Mouse (Mus musculus): ENCODE measurements around the gene Cd2bp2.

Cd2bp2 gene

DNA sequence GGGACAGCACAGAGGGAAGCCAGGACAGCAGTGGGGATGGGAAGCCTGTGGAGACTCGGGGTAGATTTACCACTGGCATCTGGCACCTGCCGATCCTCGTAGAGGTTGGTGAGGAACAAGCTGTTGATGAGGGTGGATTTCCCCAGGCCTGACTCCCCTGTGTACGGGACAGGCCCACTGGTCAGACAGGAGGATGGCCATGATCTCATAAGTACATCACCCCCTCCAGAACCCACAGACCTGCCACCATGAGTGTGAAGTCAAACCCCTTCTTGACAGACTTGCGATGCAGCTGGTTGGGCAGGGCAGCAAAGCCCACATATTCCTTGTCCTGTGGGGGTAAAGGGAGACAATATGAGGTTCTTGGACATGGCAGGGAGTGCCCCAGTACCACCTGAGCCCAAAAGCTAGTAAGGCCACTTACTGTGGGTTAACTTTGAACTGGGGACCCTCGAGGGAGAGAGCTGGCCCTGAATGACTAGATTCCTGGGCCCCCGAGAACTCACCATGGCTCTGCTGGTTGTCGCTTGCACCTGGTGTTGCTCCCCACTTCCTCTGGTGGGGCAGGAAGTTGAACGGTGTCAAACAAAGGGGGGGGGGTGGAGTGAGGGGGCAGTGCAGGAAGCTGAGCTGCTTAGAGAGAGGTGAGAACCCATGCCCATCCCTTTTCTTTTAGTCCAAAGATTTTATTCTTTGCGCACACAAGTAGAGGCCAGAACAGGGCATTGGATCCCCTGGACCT is 22.2 kb upstream of the Cd2bp2 start:
- DNase-seq (ENCODE audit: low spot score in 2 of 2), result peak; percentile 58 to 65

DNA sequence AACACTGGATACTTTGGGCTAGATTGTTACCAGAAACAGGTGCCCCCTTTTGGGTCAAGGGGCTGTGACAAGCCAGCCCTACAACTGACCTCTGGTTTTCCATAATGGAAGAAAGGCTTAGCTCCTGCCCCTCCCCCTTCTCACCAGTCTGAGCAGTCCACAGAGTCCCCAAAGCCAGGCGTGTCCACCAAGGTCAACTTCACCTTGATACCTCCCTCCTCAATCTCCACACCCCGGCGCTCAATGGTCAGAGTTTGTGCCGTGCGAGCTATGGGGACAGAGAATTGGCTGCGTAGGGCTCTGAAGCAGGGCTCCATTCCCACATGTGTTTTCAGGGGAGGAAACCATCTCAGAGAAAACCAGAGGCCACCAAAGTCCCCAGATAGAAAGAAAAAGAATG is 21.6 kb upstream of the Cd2bp2 start:
- DNase-seq (ENCODE audit: low spot score in 2 of 2), result no peak

DNA sequence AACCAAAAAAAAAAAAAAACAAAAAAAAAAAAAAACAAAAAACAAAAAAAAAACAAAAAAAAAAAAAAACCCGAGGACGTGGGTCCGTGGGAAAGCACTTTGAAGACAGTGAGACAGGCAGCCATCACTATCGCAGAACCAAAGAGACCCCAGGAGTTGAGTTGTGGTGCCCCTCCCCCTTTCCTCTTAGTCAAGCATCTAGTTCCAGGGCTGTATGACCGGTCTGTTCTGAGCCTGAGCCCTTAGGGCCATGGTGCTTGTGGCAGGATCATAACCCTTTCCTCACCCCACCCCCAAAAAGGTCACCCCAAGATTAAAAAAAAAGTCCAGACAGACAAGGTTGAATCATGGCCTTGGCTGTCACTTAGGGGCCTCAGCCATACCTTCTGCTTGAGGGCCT is 20.5 kb upstream of the Cd2bp2 start:
- no peak for DNase-seq (ENCODE audit: low spot score in 2 of 2)

DNA sequence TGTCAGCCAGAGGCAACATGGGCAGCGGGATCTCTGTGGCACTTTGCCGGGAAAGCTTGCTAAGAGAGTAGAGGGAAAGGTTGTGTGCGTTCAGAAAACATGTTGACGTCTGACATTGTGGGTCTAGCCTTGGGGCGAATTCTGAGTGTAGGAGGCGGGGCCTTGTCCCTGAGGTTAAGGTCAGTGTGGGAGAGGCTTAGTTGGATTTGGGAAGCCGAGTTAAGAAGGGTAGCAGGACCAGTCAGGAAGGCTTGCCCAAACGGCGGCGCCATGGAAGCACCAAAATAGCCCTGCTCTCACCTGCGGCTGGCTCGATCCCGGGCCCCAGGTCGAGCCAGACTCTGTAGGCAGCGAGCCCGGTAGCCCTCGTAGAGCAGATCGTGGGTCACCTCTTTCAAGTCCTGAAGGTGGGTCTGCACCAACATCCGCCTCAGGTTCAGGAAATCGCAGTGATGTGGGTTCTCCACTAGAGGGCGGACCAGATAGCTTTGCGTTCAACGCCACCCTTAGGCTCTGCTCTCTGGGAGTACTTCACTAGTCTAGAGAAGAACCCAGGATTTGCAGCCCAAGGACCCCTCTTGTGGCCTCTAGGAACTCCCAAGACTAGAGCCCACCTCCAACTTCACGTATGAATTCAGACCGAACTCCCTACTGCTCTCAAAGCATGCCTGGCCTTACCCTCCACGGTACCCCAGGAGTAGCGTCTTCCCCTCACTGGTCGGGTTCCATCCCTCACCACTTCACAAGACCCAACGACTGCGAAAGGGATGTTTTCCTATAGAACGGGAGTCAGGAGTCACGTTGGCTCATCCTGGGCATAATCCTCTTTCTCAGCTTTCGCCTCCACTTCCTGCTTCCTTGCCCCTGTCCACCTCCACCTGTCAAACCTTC is 19.4 kb upstream of the Cd2bp2 start:
- DNase-seq (ENCODE audit: low spot score in 2 of 2), result peak; percentile 59 to 76

DNA sequence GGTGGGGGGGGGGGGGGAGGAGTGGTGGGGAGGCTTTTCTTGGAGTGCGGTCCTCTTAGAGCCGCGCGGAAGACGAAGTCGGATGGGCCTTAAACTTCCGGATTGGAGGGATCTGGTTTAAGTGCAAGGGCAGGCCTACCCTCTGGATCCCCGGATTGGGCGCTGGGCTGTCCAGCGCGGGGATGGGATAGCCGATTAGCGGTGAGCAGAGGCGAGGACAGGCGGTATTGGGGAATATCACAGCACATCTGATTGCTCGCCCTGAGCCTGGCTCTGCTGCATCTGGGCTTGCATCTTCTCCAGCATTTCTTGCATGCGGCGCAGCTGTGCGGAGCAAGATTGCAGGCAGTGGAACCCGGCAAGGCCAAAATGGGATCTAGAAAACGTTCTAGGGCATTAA is 18.7 kb upstream of the Cd2bp2 start:
- DNase-seq (ENCODE audit: low spot score in 2 of 2), result no peak

DNA sequence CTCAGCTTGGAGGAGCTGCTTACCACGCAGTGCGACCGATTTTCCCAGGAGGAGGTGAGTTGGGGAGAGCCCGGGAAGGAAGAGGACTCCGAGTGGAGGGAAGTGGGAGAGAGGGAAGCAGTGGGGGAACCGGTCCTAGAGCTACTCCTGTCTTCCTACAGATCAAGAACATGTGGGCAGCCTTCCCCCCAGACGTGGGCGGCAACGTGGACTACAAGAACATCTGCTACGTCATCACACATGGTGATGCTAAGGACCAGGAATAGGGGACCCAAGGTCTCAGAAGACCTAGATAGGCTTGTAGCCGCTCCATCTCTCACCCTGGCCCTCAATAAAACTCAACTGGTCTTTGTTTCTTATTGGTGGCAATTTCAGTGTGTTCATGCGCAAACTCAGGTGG is 18.1 kb upstream of the Cd2bp2 start:
- no peak for DNase-seq (ENCODE audit: low spot score in 2 of 2)

DNA sequence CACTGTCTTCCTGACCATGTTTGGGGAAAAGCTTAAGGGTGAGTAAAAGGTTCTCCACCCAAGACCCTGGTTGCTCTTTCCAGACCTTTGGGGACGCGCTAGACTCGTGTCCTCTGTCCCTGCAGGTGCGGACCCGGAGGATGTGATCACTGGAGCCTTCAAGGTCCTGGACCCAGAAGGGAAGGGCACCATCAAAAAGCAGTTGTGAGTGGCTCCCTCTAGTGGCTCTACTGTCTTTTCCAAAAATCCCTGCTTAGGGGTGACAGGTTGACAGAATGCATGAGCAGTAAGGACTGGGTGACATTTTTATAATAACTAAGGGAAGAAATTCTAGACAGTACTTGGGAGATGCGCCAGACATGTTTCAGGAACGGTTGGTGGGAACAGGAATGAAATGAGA is 17.6 kb upstream of the Cd2bp2 start:
- peak in 1 of 2 experiments; percentile 64 for DNase-seq (ENCODE audit: low spot score in 2 of 2)

DNA sequence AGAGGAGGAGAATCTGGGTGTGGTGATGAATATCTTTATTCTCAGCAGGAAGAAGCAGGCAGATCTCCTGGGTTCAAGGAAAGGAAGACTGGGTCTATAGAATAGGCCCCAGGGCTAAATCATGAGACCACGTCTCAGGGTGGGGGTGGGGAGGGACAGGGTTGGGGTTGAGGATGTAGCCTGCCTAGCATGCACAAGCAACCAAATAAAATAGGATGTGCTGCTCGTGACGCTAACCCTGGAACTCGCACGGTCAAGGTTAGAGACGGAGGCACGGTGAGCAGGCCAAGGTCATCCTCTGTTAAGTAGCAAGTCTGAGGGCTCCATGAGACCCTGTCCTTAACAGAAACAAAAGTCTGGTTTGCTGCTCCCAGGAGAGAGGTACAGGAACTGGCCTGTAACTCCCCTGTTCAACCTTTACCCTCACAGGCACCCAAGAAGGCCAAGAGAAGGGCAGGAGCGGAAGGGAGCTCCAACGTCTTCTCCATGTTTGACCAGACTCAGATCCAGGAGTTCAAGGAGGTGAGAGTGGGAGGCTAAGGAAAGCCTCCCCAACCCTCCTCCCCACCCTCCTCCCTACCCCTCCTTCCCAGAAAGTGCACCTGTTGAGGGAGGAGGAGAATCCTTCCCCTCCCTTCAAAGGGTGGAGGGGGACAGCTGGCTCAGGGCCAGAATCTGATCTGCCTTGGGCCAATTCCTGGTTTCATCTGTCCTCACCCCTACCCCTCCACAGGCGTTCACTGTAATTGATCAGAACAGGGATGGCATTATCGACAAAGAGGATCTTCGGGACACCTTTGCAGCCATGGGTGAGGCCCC is 16.8 kb upstream of the Cd2bp2 start:
- no peak for DNase-seq (ENCODE audit: low spot score in 2 of 2)

DNA sequence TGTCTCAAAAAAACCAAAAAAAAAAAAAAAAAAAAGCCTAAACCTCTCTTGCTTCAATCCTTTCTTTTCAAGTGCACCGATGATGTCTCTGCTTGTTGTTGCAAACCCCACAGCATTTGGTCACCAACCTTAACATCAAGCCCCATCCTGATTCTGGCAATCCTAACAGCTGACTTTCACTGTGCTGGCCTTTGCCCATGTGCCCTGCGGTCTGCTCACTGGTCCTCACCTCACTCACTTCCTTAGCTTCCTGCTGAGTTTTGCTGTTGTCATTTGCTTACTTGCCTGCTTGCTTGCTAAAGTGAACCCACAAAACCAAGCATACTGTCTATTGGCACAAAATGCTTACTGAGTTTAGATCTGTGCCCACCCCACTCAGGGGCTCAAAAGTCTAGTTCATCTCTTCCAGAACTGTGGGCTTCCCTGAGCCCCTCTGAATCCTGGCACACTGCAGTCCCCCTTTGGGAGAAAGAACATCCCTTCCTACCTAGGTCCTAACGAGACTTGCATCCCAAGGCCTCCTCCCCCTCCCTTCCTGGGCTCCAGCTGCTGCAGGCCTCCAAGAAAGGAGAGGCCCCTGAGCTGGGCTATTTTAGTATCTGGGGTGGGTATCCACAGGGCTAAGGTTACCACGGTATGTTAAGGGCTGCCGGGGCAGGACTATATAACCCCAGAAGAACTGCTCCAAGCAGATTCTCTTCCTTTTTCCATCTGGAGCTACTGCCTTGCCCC is 15.3 kb upstream of the Cd2bp2 start:
- no peak for DNase-seq (ENCODE audit: low spot score in 2 of 2)

DNA sequence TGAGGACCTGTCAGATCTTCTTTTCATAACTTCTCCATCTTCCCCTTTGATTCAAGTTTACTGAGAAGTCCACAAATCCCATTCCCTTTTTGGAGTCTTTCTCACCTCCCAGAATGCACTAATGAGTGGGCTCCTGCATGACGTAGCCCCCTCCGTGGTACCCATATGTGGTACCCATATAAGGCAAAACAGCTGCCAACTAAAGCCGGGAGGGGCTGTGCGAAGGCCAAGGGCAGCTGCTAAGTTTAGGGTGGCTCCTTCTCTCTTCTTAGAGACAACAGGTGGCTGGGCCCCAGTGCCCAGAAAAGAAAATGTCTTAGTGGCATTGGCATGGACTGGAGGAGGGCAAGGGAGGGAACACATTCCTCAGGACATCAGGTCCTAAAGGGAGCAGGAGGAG is 14.4 kb upstream of the Cd2bp2 start:
- DNase-seq (ENCODE audit: low spot score in 2 of 2), result no peak

DNA sequence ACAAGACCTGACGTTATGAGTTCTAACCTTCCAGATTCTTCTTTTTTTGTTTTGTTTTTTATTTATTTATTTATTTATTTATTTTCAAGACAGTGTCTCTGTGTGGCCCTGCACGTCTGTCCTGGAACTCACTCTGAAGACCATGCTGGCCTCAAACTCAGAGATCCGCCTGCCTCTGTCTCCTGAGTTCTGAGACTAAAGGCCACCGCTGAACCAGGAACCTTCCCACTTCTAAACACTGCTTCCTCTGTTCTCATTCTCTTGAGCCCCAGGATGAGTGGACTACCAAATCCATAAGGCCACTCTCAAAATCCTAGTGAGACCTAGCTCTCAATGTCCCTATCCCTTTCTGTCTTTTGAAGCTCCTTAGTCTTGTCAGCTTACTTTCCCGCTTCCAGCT is 14.0 kb upstream of the Cd2bp2 start:
- no peak for DNase-seq (ENCODE audit: low spot score in 2 of 2)

DNA sequence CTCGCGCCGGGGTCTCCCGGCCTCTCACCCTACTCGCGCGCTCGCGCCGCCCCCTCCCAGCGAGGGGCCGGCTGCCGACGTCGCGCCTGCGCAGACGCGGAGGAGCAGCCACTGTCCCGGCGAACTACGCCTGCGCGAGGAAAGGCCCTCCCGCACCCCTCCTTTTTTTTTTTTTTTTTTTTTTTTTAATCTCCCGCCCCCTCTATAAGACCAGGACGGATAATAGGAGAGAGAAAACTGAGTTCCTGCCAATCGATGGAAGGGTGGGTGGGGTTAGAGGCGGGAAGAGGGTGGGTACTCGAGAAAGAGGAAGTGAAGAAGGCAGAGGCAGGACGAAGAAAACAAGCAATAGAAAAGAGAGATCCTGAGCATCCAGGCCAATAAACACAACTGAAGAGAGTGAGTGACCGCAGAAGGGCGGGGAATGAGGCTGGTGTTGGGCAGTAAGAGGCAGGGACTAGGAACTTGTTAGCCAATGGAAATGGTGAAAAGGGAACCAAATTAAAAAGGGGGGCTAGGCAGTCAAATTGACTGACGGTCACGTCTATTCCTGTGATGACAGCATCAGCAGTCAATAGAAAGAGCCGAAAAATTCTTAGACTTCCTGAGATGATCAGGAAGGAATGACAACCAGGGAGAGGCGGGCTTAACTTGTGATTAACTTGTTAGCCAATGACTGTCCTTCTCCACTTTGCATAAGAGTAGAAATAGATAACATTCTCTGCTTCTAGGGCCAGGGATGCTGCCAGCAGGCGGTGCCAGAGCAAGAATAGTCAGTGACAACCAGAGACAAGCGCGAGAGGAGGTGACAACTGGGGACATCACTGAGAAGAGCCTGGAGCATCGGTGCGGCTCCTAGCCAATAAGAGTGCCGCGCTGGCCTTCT is 12.9 kb upstream of the Cd2bp2 start, which contains the start of gene Mylpf:
Mylpf (plus strand) TSS at position 338 of the 886 bp plus-strand sequence.
- DNase-seq (ENCODE audit: low spot score in 2 of 2), result peak; percentile 87 to 93

DNA sequence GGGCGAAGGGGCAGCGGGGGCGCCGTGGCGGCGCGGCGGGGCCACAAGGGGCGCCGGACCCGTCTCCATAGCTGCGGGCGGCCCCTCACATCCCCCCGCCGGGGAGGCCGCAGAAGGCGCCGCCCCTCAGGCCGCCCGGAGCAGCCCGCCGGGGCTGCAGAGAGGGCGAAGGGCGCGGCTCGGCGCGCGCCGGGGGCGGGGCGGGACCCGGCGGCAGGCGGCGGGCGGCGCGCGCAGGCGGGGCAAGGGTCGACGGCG is 12.4 kb upstream of the Cd2bp2 start, which contains the start of gene Tbc1d10b:
Tbc1d10b (minus strand) TSS at position 174 of the 258 bp plus-strand sequence.
- DNase-seq (ENCODE audit: low spot score in 2 of 2), result no peak

DNA sequence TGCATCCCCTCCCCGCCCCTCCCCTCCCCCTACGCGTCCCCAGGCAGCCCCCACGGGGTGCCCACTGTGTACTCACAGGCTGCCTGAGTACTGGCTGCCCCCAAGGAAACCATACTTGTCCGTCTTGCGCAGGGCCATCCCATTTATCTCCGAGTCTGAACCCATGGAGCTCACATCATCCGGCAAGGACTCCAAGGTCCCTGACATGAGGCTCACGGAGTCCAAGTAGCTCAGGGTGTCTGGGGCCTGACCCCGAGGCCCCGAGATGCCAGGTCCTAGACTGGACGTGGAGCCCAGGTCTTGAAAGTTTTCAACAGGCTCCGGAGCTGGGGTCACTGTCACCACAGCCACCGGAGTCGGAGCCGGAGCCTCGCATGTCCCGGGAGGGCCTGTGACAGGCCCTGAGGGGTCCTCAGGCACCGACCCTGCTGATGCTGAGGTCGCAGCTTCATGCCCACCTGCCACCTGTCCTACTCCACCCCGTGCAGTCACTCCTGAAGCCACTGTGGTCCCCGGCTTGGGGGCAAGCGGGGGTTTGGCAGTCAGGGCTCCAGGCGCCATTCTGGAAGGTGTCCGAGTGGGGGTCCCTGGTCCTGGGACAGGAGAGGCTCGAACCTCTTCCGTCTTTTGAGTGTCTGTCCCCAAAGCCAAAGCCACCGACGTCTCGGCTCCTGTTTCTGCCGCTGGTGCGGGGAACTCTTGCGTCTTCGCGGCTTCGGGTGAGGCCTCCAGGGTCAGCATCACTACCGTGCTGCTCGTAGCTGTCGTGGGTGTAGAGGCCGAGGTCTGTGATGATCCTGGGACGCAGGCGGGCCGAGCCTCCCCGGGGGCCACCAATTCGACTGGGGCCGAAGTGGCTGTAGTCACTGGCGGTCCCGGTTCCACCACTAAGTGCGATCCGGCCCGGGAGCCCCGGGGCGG is 11.8 kb upstream of the Cd2bp2 start:
- peak; percentile 67 to 72 for DNase-seq (ENCODE audit: low spot score in 2 of 2)

DNA sequence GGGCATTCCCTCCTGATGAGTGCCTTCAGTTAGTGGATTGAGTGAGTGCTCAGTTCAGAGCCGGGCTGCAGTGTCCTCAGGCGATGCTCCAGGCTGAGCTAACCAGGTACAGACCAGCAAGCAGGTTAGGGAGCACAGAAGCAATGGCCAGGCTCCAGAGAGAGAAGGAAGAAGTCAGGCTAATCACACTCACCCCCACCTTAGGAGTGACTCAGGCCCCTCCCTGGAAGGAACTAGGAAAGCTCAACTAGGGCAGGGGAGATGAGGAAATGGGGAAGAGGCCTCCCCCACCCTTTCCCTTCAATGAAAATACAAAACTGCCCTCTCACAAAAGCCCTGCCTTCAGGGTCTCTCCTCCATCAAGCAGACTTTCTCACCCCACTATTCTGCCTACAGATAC is 10.8 kb upstream of the Cd2bp2 start:
- no peak for DNase-seq (ENCODE audit: low spot score in 2 of 2)

DNA sequence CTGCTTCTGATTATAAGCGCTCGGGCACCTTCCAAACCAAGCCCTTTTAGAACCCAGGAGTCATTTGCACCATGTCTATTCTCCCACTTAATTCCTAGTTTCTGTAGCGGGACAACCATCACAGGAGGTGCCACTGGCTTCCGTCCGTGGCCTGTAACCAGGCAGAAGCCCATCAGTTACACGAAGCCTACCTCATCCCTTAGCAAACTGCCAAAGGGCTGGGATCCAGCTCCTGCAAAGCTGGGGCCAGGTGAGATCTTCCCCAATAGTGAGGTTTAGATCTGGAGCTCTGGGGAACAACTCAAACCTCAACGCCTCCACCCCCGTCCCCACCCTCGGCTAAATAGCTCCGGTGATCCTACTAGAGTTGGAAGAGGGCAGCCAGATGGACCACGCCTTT is 634 bp upstream of the Cd2bp2 start:
- peak in 1 of 2 experiments; percentile 24 for DNase-seq (ENCODE audit: low spot score in 2 of 2)

DNA sequence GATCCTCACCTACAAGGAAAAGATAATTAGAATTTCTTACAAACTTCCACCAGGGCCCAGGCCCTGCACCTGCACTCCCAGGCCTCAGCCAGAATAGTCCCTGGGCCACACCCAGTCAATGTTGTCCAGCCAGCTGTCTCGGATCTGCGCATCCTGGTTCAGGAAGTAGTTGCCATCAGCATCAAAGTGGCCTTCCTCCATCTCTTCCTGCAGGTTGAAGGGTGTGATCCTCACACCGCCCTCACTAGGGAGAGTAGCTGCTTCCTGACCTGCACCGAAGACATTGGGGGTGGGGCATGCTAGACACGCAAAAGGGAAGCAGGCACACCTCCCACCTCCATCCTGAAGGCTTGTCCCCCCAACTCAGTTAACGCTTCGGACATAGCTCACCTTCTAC is 1.2 kb downstream of the Cd2bp2 start:
- peak in 1 of 2 experiments; percentile 4 for DNase-seq (ENCODE audit: low spot score in 2 of 2)

DNA sequence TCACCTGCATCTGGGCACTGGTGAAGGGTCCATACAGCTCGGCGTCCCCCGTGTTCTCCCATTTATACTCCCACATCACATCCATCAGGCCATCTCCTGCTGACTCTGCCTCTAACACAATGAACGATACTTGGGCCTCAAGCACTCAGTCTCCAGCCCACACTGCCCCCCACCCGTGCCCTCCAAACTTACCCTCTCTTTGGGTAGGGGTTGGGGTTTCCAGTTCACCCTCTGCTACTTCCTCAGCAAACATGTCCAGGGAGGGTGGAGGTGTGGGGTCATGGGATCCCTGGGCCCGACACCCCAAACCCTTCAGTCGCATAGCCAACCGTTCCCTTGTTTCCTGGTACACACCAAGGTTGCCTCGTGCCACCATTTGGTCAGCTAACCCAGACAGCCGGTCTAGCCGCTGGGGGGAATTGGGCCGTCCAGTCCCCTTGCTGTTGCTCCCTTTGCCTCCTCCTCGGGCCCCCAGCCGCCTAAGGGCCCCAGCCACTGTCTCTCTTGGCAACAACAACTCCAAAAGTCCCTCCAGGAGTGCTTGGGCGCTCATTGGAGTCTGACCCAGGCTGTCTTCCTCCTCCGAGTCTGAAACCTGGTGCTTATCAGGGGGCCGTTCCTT is 1.7 kb downstream of the Cd2bp2 start:
- DNase-seq (ENCODE audit: low spot score in 2 of 2), result peak in 1 of 2 experiments; percentile 7

DNA sequence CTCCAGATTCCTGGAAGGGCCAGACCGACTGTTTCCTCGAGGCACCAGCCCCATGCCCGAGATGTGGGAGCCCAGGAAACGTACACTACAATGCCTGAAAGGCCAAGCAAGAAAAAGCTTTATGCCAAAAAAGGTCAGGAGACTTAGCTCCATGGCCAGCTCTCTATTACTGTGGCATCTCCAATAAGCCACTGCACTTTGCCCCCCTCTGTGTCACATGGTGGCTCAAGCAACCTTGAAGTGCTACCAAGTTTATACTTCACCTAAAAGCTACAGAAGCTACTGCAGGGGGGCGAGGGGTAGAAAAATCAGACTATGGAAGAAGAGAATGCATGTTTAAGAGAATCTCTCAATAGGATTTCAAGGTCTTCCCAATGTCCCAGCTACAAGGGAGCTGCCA is 2.9 kb downstream of the Cd2bp2 start:
- no peak for DNase-seq (ENCODE audit: low spot score in 2 of 2)
